Mouse (Mus musculus) heart, embryonic 10.5 days (tissue): ENCODE results near the gene Smarca4. TPM values are rescaled to one million over a fixed set of nuclear protein-coding genes. Genes with fewer than 3 reads are reported as not detected.

Experiments used
- DNase-seq: peaks from one replicate; pipeline ENCODE4 v3.0.0-alpha.2; 2017; ENCODE audit warnings: low spot score
- H3K27ac ChIP-seq: fragments of 300-500 bp; sonication (generic); 2 replicates; pipeline ENCODE4 v1.5.1; 2016; ENCODE audit warnings: mild to moderate bottlenecking
- H3K27me3 ChIP-seq: fragments of 300-500 bp; sonication (generic); 2 replicates; pipeline ENCODE4 v1.6.1; 2016; ENCODE audit warnings: mild to moderate bottlenecking; ENCODE audit not compliant: poor library complexity, insufficient read depth, severe bottlenecking
- H3K36me3 ChIP-seq: fragments of 300-500 bp; sonication (generic); 2 replicates; pipeline ENCODE4 v1.6.1; 2016; ENCODE audit warnings: mild to moderate bottlenecking, moderate library complexity
- H3K4me1 ChIP-seq: fragments of 300-500 bp; sonication (generic); 2 replicates; pipeline ENCODE4 v1.6.1; 2016; ENCODE audit warnings: mild to moderate bottlenecking
- H3K4me3 ChIP-seq: fragments of 300-500 bp; sonication (generic); 2 replicates; pipeline ENCODE4 v1.5.1; 2016; ENCODE audit warnings: mild to moderate bottlenecking, moderate library complexity
- H3K9me3 ChIP-seq: fragments of 300-500 bp; sonication (generic); 2 replicates; pipeline ENCODE4 v1.6.1; 2016; ENCODE audit warnings: mild to moderate bottlenecking, moderate library complexity
- whole genome bisulfite sequencing: fragments of 180-500 bp; shearing (Covaris S2); methylation state at CpG from one replicate; pipeline ENCODE4 v1.1.7; 2016; 5-methylcytosine and 5-hydroxymethylcytosine counted together
- polyA plus RNA-seq: library from polyadenylated mRNA; unstranded; fragments of >200 nt; fragmentation: Nextera tagmentation; extraction: Ambion mirVana; gene quantifications from 2 replicates; pipeline ENCODE4 v1.2.1, GENCODE M21; 2016

The Smarca4 gene
- polyA plus RNA-seq, 1 experiment from 2014 or later: 113 TPM

DNA sequence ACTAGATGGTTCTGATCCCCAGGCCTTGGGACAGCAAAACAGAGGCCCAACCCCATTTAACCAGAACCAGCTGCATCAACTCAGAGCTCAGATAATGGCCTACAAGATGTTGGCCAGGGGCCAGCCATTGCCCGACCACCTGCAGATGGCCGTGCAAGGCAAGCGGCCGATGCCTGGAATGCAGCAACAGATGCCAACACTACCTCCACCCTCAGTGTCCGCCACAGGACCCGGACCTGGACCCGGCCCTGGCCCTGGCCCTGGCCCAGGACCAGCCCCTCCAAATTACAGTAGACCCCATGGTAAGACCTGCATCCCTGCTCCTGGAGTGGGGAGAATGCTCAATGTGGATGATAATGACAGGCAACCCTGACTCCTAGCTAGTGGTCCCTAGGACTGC lies 19.7 kb downstream of the Smarca4 start:
- DNase-seq: no peak
- Histone ChIP-seq H3K9me3 (no peaks in the 10 kb centered on the region), H3K27ac (no peak overlapping the region)

DNA sequence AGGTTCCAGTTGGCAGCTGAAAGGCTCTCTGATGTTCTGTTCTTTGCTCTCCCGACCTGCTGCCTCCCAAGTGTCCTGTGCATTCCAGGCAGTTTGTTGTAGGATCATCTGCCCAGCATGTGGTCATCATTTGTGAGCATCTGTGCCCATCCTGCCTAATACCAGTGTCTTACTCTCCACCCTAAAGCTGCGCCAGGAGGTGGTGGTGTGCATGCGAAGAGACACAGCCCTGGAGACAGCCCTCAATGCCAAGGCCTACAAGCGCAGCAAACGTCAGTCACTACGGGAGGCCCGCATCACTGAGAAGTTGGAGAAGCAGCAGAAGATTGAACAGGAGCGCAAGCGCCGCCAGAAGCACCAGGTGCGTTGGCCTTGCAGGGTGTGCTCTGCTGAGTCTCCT lies 23.1 kb downstream of the Smarca4 start:
- 96% methylated on average over 11 of the region's 11 CpGs for WGBS
- H3K27me3 ChIP-seq: no peaks in the 10 kb centered on the region
- H3K36me3 ChIP-seq: peaks cover 100% of the 10 kb centered on the region
- no peaks in the 10 kb centered on the region for H3K4me1 ChIP-seq
- H3K27ac ChIP-seq: no peak overlapping the region
- H3K4me3 ChIP-seq: no peak overlapping the region
- no peaks in the 10 kb centered on the region for H3K9me3 ChIP-seq
- DNase-seq: no peak

More for the DNA sequence above, 19.7 kb downstream of the Smarca4 start:
- WGBS: 79% methylated on average over 7 of the region's 7 CpGs
- Histone ChIP-seq H3K4me1 (no peaks in the 10 kb centered on the region), H3K36me3 (peaks cover 87% of the 10 kb centered on the region), H3K27me3 (no peaks in the 10 kb centered on the region), H3K4me3 (no peak overlapping the region)

DNA sequence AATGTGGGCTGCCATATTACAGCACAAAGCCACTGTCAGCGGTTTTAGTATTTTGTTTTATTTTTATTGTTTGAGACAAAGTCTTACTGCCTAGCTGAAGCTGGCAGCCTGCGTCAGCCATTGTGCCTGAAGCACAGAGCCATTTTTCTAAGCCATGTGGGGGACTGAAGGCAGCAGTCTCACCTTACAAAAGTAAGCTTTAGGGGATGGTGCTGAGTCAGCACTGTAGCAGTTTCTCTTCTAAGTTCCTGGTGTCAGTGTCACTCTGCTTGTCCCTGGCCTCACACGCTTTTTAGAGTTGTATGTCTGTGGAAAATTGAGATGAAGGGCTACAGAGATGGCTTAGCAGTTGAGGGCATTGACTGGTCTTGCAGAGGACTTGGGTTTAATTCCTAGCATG lies 30.4 kb downstream of the Smarca4 start:
- Histone ChIP-seq H3K27ac (no peak overlapping the region), H3K9me3 (no peaks in the 10 kb centered on the region; the same call in 1 of the 2 replicates), H3K27me3 (no peaks in the 10 kb centered on the region), H3K36me3 (peaks cover 91% of the 10 kb centered on the region), H3K4me3 (no peak overlapping the region), H3K4me1 (no peaks in the 10 kb centered on the region)
- no peak for DNase-seq
- WGBS: 90% methylated on average over 3 of the region's 3 CpGs

DNA sequence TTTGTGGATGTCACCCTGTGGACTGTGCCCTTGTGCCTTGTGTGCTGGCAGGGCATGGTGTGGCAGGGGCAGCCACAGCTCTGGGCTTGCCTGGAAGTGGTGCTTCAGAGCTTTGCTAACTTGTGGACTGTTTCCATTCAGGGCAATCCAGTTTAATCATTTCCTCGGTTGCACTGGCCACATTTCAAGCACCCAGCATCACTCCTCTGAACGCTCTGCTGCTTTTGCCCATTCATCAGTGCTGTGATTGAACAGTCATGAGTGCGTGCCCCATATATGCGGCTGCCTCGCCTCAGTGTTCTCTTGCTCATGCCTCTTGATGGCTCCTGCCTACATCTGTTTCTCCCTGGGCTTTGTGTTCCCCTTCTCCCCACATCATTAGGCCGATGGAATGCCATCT lies 31.8 kb downstream of the Smarca4 start:
- H3K27me3 ChIP-seq: no peaks in the 10 kb centered on the region
- 93% methylated on average over 6 of the region's 6 CpGs for WGBS
- peaks cover 90% of the 10 kb centered on the region for H3K36me3 ChIP-seq
- H3K27ac ChIP-seq: no peak overlapping the region
- no peak overlapping the region for H3K4me3 ChIP-seq
- no peak for DNase-seq
- no peaks in the 10 kb centered on the region; the same call in 1 of the 2 replicates for H3K9me3 ChIP-seq
- H3K4me1 ChIP-seq: no peaks in the 10 kb centered on the region

DNA sequence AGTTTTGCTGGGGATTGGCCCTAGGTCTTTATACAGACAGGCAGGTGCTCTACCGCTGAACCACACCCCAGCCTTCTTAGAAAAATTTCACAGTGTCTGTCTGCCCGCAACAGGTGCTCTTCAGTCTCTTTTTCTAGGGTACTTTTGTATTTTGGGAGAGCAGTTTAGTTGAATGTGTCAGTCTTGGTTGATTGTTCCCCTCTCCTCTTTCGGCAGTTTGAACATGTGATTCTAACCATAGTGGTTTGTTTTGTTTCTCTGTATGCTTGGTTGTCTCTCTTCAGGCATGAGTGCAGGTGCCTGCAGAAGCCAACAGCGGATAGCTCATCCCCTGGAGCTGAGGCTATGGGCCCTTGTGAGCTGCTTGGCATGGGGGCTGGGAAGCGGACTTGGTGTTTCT lies 36.3 kb downstream of the Smarca4 start:
- H3K36me3 ChIP-seq: peaks cover 87% of the 10 kb centered on the region
- DNase-seq: no peak
- 87% methylated on average over 5 of the region's 5 CpGs for WGBS

DNA sequence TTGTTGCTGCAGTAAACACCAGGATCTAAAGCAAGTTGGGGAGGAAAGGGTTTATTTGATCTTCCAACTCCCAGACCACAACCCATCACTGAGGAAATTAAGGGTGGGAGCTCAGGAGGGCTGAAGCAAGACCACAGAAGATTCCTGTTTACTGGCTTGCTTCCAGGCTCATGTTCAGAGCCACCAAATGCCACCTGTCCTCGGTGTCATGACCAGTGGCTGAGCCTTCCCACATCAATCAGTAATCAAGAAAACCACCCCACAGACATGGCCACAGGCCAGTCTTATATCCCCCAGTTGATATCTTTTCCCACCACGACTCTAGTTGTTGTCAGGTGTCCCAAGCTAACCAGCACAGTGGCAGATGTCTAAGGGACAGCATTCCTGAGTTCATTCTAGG lies 37.3 kb downstream of the Smarca4 start:
- H3K27me3 ChIP-seq: no peaks in the 10 kb centered on the region
- no peak for DNase-seq
- H3K27ac ChIP-seq: no peak overlapping the region
- H3K9me3 ChIP-seq: no peaks in the 10 kb centered on the region
- 82% methylated on average over 2 of the region's 2 CpGs for WGBS
- no peak overlapping the region for H3K4me3 ChIP-seq
- H3K36me3 ChIP-seq: peaks cover 81% of the 10 kb centered on the region
- no peaks in the 10 kb centered on the region for H3K4me1 ChIP-seq

More for the DNA sequence above, 36.3 kb downstream of the Smarca4 start:
- no peak overlapping the region for H3K27ac ChIP-seq
- H3K27me3 ChIP-seq: no peaks in the 10 kb centered on the region
- H3K4me3 ChIP-seq: no peak overlapping the region
- no peaks in the 10 kb centered on the region for H3K4me1 ChIP-seq
- H3K9me3 ChIP-seq: no peaks in the 10 kb centered on the region

DNA sequence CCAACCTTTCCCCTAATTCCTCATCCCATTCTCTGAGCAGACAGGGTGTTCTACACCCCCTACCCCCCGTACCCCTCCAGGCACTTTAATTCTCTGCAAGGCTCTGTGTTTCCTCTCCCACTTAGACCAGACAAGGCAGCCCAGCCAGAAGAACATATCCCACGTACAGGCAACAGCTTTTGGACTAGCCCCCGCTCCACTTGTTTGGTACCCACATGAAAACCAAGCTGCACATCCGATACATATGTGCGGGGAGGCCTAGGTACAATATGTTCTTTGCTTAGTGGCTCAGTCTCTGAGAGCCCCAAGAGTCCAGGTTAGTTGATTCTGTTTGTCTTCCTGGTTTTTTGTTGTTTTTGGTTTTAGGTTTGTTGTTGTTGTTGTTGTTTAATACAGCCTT lies 46.1 kb downstream of the Smarca4 start:
- Histone ChIP-seq H3K4me1 (no peaks in the 10 kb centered on the region), H3K4me3 (no peak overlapping the region), H3K27me3 (no peaks in the 10 kb centered on the region), H3K9me3 (no peaks in the 10 kb centered on the region), H3K27ac (no peak overlapping the region), H3K36me3 (peaks cover 93% of the 10 kb centered on the region)
- 93% methylated on average over 5 of the region's 5 CpGs for WGBS
- no peak for DNase-seq

DNA sequence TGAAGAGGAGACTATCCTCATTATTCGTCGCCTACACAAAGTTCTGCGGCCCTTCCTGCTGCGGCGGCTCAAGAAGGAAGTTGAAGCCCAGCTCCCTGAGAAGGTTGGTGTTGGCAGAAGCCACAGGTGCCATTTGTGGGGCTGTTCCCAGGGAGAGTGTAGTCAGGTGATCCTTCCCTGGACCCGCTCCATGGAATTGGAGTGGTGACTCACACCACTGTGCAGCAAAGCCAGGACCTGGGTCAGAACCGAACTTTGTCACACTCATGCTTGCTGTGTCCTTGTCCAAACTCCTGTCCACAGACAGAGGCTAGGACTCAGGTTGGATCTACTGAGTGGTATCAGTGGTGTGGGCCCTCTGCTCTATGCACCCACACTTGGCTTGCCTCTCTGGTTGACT lies 53.0 kb downstream of the Smarca4 start:
- H3K36me3 ChIP-seq: peaks cover 99% of the 10 kb centered on the region
- WGBS: 98% methylated on average over 7 of the region's 7 CpGs
- DNase-seq: no peak
- no peak overlapping the region for H3K4me3 ChIP-seq
- no peaks in the 10 kb centered on the region for H3K27me3 ChIP-seq
- no peaks in the 10 kb centered on the region for H3K4me1 ChIP-seq
- H3K27ac ChIP-seq: no peak overlapping the region
- no peaks in the 10 kb centered on the region for H3K9me3 ChIP-seq

DNA sequence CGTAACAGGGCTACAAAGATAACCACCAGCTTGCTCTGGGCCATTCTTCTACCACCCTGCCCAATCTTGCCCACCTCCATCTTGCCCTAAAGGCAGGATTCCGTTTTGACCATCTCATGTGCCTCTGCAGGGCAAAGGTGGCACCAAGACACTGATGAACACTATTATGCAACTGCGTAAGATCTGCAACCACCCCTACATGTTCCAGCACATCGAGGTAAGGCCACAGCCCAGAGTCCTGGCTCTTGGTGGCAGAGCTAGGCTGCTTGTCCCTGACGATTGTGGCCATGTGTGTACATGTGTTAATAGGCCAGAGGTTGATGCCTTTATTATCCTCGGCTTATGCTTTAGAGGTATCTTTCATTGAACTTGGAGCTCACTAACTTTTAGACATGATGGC lies 54.4 kb downstream of the Smarca4 start:
- Histone ChIP-seq H3K4me3 (no peak overlapping the region), H3K36me3 (peaks cover 99% of the 10 kb centered on the region), H3K27me3 (no peaks in the 10 kb centered on the region), H3K9me3 (no peaks in the 10 kb centered on the region), H3K4me1 (no peaks in the 10 kb centered on the region), H3K27ac (no peak overlapping the region)
- WGBS: 92% methylated on average over 6 of the region's 6 CpGs
- no peak for DNase-seq

DNA sequence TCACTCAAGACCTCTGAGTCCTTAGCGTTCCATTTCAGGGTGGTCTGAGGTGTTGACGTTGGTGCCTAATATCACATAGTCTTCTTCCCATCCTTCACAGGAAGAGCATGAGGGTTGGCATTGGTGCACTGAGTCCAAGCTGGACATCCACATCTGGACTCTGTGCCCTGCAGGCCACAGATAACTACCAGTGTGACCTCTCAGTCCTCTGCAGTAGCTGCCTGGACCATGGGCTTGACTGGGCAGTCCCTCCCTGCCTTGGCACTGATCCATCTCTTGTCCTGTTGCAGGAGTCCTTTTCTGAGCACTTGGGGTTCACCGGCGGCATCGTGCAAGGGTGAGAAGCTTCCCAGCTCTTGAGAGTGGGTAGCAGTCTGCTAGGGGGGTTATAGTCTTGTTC lies 55.8 kb downstream of the Smarca4 start:
- H3K4me1 ChIP-seq: no peaks in the 10 kb centered on the region
- H3K36me3 ChIP-seq: peaks cover 100% of the 10 kb centered on the region
- no peak overlapping the region for H3K4me3 ChIP-seq
- 94% methylated on average over 5 of the region's 5 CpGs for WGBS
- no peaks in the 10 kb centered on the region for H3K27me3 ChIP-seq
- H3K27ac ChIP-seq: no peak overlapping the region
- no peaks in the 10 kb centered on the region for H3K9me3 ChIP-seq
- DNase-seq: no peak

DNA sequence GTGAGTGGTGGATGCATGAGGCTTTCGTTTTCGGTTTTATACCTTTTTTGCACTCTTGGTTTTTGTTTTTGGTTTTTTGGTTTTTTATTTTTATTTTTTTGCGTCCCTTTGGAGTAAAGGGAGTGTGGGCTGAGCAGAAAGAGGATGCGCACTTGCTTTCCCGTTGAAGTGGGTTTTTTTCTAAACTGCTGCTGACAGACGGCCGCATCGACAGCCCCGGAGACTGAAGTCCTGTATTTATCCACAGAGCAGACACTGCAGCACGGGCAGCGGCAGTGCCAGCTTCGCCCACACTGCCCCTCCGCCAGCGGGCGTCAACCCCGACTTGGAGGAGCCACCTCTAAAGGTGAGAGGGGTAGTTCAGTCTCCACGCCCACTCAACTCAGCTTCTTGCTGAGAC lies 61.7 kb downstream of the Smarca4 start:
- Histone ChIP-seq H3K4me3 (no peak overlapping the region), H3K9me3 (no peaks in the 10 kb centered on the region), H3K36me3 (peaks cover 97% of the 10 kb centered on the region), H3K27me3 (no peaks in the 10 kb centered on the region), H3K4me1 (no peaks in the 10 kb centered on the region), H3K27ac (no peak overlapping the region)
- no peak for DNase-seq
- WGBS: 96% methylated on average over 17 of the region's 17 CpGs

DNA sequence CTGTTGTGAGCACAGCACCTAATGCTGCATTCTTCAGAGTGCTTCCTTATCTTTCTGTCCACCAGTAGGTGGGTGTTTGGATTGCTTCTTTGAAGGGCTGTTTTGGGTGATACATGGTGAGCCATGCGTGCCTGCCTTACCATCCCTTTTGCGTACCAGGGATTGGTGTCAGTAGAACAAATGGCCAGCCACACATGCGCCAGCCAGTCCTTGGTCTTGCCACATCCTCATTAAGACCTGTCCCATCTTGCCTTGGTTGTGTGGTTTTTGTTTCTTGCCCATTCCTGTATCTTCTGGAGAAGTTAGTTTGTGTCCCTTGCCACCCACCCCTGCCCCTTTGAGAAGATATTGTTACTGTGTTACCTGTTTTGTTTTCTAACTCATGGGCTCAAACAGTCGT lies 64.5 kb downstream of the Smarca4 start:
- H3K9me3 ChIP-seq: no peaks in the 10 kb centered on the region
- 89% methylated on average over 4 of the region's 4 CpGs for WGBS
- no peaks in the 10 kb centered on the region for H3K27me3 ChIP-seq
- H3K27ac ChIP-seq: no peak overlapping the region
- no peak overlapping the region for H3K4me3 ChIP-seq
- peaks cover 97% of the 10 kb centered on the region for H3K36me3 ChIP-seq
- DNase-seq: no peak
- H3K4me1 ChIP-seq: no peaks in the 10 kb centered on the region

DNA sequence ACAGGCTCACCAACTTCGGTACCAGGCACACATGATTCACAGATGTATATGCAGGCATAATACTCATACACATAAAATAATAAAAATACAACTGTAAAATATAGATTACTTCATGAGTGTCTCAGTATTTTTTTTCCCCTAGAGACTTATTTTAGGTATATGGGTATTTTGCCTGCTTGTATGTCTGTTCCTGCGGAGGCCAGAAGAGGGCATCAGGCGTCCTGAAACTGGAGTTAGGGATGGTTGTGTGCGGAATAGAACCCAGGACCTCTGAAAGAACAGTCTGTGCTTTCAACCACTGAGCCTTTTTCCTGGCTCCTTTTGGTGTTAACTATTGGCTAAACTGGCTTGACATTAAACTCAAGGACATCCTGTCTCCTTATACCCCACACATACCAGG lies 66.9 kb downstream of the Smarca4 start:
- DNase-seq: no peak

DNA sequence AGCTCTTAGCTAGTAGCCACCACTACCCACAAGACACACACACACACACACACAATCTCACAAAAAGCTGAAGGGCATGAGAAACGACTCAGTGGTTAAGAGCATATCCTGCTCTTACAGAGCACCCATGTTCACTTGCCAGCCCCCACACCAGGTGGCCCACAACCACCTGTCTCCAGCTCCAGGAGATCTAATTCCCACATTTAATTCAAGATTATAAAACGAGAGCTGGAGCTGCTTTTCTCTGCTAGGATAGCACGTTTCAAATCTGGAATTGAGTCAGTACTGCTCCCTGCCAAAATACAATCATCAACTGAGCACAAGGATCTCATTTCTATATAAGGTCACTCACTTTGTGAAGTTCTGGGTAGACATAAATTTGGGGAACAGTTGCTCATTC lies 67.9 kb downstream of the Smarca4 start:
- H3K4me3 ChIP-seq: no peak overlapping the region
- H3K36me3 ChIP-seq: peaks cover 97% of the 10 kb centered on the region
- 75% methylated on average over 3 of the region's 3 CpGs for WGBS
- no peak for DNase-seq
- H3K9me3 ChIP-seq: no peaks in the 10 kb centered on the region
- peaks cover 11% of the 10 kb centered on the region; the same call in 1 of the 2 replicates for H3K4me1 ChIP-seq
- no peaks in the 10 kb centered on the region for H3K27me3 ChIP-seq
- H3K27ac ChIP-seq: no peak overlapping the region

More for the DNA sequence above, 66.9 kb downstream of the Smarca4 start:
- Histone ChIP-seq H3K4me1 (peaks cover under 1% of the 10 kb centered on the region; the same call in 1 of the 2 replicates), H3K27ac (no peak overlapping the region), H3K4me3 (no peak overlapping the region), H3K9me3 (no peaks in the 10 kb centered on the region), H3K27me3 (no peaks in the 10 kb centered on the region), H3K36me3 (peaks cover 97% of the 10 kb centered on the region)
- WGBS: 86% methylated on average over 4 of the region's 4 CpGs
